Mouse (Mus musculus): ENCODE measurements at regions not wholly inside any gene's neighbourhood (a gene's known extent, or its start where the extent isn't known, plus 50 kb on each side); places are given as distances from the start of the nearest gene placed in this dataset.

GRCm38 (mm10) chr4:22047730-22048455 lies 116.8 kb downstream of the Faxc start:
- no peak for DNase-seq (ENCODE audit: low read depth)

GRCm38 (mm10) chr4:22066785-22067433 lies 135.8 kb downstream of the Faxc start:
- no peak for TF ChIP-seq CTCF (IDR thresholded peaks at IDR 0.05; ENCODE audit: borderline replicate concordance, extremely low read depth, insufficient read depth, insufficient read length)
- no peak for TF ChIP-seq POLR2A (IDR thresholded peaks at IDR 0.05; ENCODE audit: borderline replicate concordance, extremely low read depth, insufficient read depth, insufficient read length, poor library complexity, severe bottlenecking)
- DNase-seq (ENCODE audit: low read depth) = peak; percentile 93

More at GRCm38 (mm10) chr4:22047730-22048455, 116.8 kb downstream of the Faxc start:
- TF ChIP-seq POLR2A (IDR thresholded peaks at IDR 0.05; ENCODE audit: borderline replicate concordance, extremely low read depth, insufficient read depth, insufficient read length, poor library complexity, severe bottlenecking) = no peak
- no peak for TF ChIP-seq CTCF (IDR thresholded peaks at IDR 0.05; ENCODE audit: borderline replicate concordance, extremely low read depth, insufficient read depth, insufficient read length)

DNA sequence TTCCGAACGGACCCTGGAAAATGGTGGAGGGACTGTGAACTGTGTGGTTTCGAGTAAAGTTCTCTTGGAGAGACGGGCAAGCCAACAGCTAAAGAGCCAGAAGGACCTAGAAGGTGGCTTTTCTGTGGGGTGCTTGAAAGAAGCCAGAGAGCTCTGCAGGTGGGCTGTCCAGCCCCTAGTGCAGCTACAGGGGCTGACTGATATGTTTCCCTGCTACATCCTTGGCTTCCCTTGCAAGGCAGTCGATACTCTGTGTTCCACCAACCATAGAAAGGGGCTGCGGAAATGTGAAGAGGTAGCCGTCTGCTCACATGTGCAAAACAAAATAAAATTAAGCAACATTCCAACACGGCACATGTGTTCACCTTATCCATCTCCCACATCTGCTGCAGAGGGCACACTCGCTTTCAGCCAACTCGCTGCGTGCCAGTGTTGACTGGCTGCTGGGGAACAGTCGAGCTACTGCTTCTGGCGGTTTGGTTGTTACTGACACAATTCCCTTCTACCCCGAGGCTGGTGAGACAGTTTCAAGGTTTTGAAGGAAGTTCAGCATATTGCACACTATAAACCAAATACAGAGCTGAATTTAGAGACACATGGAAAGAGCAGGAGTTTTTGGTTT lies 136.7 kb downstream of the Faxc start:
- TF ChIP-seq CTCF (IDR thresholded peaks at IDR 0.05; ENCODE audit: borderline replicate concordance, extremely low read depth, insufficient read depth, insufficient read length) (no peak), POLR2A (IDR thresholded peaks at IDR 0.05; ENCODE audit: borderline replicate concordance, extremely low read depth, insufficient read depth, insufficient read length, poor library complexity, severe bottlenecking) (no peak)
- peak; percentile 62 for DNase-seq (ENCODE audit: low read depth)

- TF ChIP-seq CTCF (IDR thresholded peaks at IDR 0.05; ENCODE audit: borderline replicate concordance, extremely low read depth, insufficient read depth, insufficient read length) (no peak), POLR2A (IDR thresholded peaks at IDR 0.05; ENCODE audit: borderline replicate concordance, extremely low read depth, insufficient read depth, insufficient read length, poor library complexity, severe bottlenecking) (no peak)
- peak; percentile 89 for DNase-seq (ENCODE audit: low read depth)
These were observed 157.2 kb downstream of the Faxc start for GRCm38 (mm10) chr4:22088209-22088787.

DNA sequence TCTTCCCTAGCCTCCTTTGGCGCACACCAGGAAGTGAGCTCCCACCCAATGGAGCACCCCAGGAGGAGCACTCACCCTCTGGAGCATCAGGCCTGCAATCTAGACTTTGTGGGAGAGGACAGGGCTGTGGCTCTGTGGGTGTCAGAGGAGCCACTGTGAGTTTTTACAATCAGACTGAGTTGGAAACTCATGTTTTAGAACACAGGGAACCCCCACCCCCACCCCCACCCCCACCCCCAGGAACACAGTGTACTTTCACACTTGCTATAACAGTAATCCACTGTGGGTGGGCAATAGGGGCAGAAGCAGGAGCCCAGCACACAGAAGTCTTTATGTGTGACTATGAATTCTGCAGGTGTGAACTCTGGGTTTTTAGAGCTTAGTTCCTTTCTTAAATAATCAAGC lies 158.5 kb downstream of the Faxc start:
- no peak for TF ChIP-seq CTCF (IDR thresholded peaks at IDR 0.05; ENCODE audit: borderline replicate concordance, extremely low read depth, insufficient read depth, insufficient read length)
- no peak for TF ChIP-seq POLR2A (IDR thresholded peaks at IDR 0.05; ENCODE audit: borderline replicate concordance, extremely low read depth, insufficient read depth, insufficient read length, poor library complexity, severe bottlenecking)
- DNase-seq (ENCODE audit: low read depth) = no peak

- peak; percentile 42 for DNase-seq (ENCODE audit: low read depth)
- TF ChIP-seq CTCF (IDR thresholded peaks at IDR 0.05; ENCODE audit: borderline replicate concordance, extremely low read depth, insufficient read depth, insufficient read length) (no peak), POLR2A (IDR thresholded peaks at IDR 0.05; ENCODE audit: borderline replicate concordance, extremely low read depth, insufficient read depth, insufficient read length, poor library complexity, severe bottlenecking) (no peak)
These were observed 159.4 kb downstream of the Faxc start for GRCm38 (mm10) chr4:22090536-22090935.

- TF ChIP-seq POLR2A (IDR thresholded peaks at IDR 0.05; ENCODE audit: borderline replicate concordance, extremely low read depth, insufficient read depth, insufficient read length, poor library complexity, severe bottlenecking) = no peak
- no peak for TF ChIP-seq CTCF (IDR thresholded peaks at IDR 0.05; ENCODE audit: borderline replicate concordance, extremely low read depth, insufficient read depth, insufficient read length)
- no peak for DNase-seq (ENCODE audit: low read depth)
These were observed 161.4 kb downstream of the Faxc start for GRCm38 (mm10) chr4:22092551-22092950.

DNA sequence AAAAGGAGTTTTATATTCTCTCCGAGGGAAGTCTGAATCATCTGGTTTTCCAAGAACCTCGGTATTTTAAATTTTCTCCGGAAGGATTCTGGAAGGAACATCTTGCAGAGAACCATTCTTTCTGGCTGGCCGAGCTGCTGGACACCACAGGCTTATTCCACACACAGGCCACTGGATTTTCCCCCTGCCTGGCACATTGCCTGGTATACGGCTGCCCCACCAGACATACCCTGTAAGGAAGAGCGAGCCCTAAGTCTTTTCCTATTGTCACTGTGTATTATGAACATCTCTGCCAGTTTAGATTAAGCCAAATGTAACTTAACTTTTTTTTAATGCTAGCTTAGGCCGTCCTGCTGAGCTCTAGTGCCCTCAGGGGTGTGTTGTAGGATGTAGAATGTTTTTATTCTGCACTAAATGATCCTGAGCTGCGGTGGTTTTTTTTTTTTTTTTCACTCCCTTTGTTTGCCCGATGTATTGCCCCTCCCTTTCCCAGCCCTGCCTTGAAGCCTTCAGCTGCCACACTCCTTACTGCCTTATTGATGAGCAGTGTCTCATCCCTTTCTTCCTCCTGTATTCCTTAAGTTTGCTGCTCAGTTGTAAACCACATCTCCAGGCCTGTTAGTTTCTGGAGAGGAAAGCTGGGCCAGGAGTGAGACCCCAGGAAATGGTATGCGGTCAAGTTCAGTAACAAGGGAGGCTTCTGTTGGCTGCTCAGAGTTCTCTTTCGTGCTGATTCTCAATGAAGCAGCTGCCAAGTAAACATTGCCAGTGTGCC lies 164.3 kb downstream of the Faxc start:
- no peak for TF ChIP-seq CTCF (IDR thresholded peaks at IDR 0.05; ENCODE audit: borderline replicate concordance, extremely low read depth, insufficient read depth, insufficient read length)
- no peak for TF ChIP-seq POLR2A (IDR thresholded peaks at IDR 0.05; ENCODE audit: borderline replicate concordance, extremely low read depth, insufficient read depth, insufficient read length, poor library complexity, severe bottlenecking)
- peak; percentile 85 for DNase-seq (ENCODE audit: low read depth)

DNA sequence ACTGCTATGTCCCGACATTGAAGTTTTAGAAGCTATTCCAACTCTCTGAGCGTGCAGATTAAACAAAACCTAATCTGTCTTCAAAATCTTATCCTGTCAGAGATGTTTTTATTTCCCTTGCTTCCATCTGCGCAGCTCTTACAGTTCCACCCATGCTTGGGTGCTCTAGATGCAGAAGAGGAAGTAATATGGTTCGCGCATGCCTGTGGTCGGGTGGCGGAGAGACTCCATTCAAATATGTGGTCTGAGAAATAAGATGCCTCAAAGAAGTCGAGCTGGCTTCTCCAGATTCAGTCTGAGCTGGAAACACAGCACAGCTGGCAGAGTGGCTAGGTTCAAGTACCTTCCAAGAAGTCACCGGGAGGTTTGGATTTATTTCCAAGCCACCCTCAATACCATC lies 167.5 kb downstream of the Faxc start:
- no peak for DNase-seq (ENCODE audit: low read depth)
- TF ChIP-seq POLR2A (IDR thresholded peaks at IDR 0.05; ENCODE audit: borderline replicate concordance, extremely low read depth, insufficient read depth, insufficient read length, poor library complexity, severe bottlenecking) = no peak

DNA sequence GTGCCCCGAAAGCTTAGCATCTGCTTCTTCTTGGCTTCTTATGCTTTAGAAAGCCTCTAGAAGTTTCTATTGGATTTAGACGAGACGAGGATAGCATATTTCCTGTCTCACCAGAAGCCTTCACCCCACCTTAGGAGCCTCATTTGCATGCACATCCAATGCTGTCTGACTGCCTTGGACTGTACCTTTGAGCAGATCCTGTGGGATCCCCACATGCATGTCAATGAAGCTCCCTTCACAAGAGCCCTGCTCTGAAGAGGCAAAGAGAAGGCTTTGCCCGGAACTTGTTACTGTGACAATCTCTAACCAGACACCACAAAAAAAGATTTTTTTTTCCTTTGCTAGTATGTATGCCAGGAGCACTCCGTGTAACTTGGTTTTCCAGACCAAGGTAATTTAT lies 171.3 kb downstream of the Faxc start:
- peak; percentile 81 for DNase-seq (ENCODE audit: low read depth)
- TF ChIP-seq POLR2A (IDR thresholded peaks at IDR 0.05; ENCODE audit: borderline replicate concordance, extremely low read depth, insufficient read depth, insufficient read length, poor library complexity, severe bottlenecking) = no peak
- TF ChIP-seq CTCF (IDR thresholded peaks at IDR 0.05; ENCODE audit: borderline replicate concordance, extremely low read depth, insufficient read depth, insufficient read length) = no peak
